Mouse (Mus musculus) heart, postnatal 14 days (tissue): ENCODE results near the gene Mrc1. TPM values are rescaled to one million over a fixed set of nuclear protein-coding genes. Genes with fewer than 3 reads are reported as not detected.
"Not testable (repeated sequence)": the region's sequence is repeated elsewhere in the genome, so short reads cannot be mapped to it uniquely, and the experiment has no call there.

Source experiments
- DNase-seq, 2 experiments: peaks; one replicate each; pipeline ENCODE4 v3.0.0; 2021 to 2022
- intact Hi-C: fragments of 180-260 bp; cut with DNase I; formaldehyde crosslinking; loops from one replicate; pipeline ENCODE4 v1.15.1; 2025
- long read RNA-seq, 2 experiments: library from polyadenylated mRNA; stranded (forward); transcript quantifications; one replicate each; pipeline ENCODE4 v2.0.0; 2021
- total RNA-seq, 2 experiments: library from RNA; stranded (reverse); gene quantifications; 2 replicates each; pipeline ENCODE4 v1.2.3; 2021

Gene Mrc1
- 10 to 100 TPM; 20.7 to 23.3 TPM for total RNA-seq
- long read RNA-seq, experiment 1, full-length matches to known transcripts = 7 of 11 reads
- long read RNA-seq, experiment 1, partial matches to known transcripts = 4 of 11 reads
- long read RNA-seq, experiment 1, other reads (novel, unspliced or antisense) = 0 of 11 reads
- long read RNA-seq, experiment 2, full-length matches to known transcripts = 7 of 12 reads
- long read RNA-seq, experiment 2, partial matches to known transcripts = 4 of 12 reads
- long read RNA-seq, experiment 2, other reads (novel, unspliced or antisense) = 1 of 12 reads

DNA sequence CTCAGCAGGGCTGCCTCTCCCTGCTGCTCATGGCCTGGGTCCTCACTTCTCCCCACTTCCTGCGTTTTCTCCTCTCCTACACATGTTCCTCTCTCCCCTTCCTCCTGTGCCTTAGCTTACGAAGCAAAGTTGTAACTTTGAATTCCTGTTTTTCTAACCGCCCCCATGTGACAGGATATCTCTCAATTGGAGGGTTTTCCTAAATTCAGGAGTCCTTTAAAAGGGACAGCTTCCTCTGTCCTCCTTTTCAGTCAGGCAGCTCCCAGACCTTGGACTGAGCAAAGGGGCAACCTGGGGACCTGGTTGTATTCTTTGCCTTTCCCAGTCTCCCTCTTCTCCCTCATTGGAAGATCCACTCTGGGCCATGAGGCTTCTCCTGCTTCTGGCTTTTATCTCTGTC is at the start of gene Mrc1:
Gene Mrc1 (plus strand): TSS at position 244 of the 400 bp plus-strand sequence.
- no peak for DNase-seq
- intact Hi-C loops = no loop called here

GRCm38 (mm10) chr2:14184375-14184774 is 44.8 kb upstream of the Mrc1 start:
- DNase-seq = no peak
- intact Hi-C loops = no loop called here

GRCm38 (mm10) chr2:14190684-14191083 is 38.5 kb upstream of the Mrc1 start:
- intact Hi-C loops = no loop called here
- DNase-seq = no peak

DNA sequence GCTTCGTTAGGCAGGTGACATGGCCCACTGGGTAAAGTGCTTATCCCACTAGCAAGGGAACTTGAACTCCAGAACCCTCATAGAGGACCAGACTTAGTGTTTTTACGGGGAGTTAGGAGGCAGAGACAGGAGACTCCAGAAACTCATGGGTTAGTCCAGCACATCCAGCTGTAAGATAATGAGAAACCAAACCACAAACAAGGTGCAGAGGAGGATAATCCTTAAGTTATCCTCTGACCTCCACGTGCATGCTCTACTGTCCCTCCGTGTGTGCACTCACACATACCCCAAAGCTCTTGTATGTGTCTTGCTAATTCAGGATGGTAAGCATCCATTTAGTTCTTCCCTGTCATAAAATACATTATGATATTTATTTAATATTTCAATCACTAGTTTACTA is 37.6 kb upstream of the Mrc1 start:
- intact Hi-C loops = no loop called here
- no peak for DNase-seq

DNA sequence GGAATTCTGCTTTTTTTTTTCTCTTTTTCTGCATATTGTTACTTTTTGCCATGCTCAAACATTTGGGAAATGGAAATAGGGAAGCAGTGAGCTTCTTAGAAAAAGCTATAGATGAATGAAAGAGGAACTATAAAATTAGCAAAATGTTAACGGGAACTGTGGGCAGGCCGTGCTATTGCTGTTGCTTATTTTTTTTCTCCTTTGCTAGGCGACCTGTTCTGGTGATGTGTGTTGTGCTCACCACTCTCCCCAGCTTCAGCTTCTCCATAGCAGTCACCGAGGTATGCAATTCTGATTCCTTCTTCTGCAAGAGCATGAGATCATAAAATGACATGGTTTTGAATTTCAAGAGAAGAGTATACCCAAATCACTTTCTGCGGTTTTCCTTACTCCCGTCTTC is 37.1 kb upstream of the Mrc1 start:
- intact Hi-C loops = no loop called here

DNA sequence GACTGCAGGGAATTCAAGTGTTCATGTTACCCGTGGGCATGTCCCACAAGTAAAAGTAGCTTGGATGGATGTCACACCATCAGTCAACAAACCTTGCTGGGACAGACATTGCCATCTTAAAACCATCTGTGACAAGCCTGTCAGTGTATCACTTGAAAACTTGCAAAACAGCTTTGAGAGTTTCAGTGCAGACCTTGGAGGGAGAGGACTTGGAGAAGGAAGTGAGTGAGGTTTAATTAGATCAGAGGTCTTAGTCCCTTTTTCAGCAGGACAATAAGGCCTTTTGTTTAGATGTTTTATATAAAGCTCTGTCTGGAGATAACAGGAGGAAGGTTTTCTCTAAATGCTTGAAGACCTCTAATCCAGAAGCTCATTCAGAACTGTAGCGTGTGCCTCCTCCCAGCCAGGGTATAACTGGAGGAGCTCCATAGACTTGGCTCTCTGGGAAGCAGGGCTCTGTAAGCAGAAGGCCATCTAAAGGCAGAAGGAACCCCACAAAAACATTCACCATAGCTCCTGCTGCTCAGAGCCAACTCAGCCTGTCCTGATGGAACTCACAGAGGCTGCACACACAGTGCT is 30.8 kb upstream of the Mrc1 start:
- intact Hi-C loops, DNase-seq: not testable (repeated sequence)

More for the DNA sequence above, 37.1 kb upstream of the Mrc1 start:
- DNase-seq = no peak

DNA sequence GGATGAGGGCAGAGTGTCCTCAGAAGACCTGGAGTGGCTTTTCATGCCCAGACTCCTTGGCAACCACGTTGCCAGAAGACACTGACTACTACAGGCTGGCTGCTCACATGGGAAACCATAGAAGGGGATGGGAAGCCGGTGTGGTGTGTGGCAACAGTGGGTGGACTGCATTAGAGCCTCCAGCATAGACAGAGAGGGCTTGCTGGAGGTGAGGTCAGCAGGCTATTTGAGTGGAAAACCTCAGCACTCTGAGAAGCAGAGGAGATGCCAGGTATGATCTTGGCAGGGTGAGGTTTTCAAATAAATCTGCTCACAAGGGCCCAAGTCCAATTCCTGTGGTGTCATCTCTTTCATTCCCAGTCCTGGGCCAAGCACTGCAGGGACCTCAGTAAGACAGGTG is 29.6 kb upstream of the Mrc1 start:
- intact Hi-C loops = no loop called here
- DNase-seq = peak; percentile 6 to 37

DNA sequence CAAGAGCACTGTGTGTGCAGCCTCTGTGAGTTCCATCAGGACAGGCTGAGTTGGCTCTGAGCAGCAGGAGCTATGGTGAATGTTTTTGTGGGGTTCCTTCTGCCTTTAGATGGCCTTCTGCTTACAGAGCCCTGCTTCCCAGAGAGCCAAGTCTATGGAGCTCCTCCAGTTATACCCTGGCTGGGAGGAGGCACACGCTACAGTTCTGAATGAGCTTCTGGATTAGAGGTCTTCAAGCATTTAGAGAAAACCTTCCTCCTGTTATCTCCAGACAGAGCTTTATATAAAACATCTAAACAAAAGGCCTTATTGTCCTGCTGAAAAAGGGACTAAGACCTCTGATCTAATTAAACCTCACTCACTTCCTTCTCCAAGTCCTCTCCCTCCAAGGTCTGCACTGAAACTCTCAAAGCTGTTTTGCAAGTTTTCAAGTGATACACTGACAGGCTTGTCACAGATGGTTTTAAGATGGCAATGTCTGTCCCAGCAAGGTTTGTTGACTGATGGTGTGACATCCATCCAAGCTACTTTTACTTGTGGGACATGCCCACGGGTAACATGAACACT is 28.2 kb upstream of the Mrc1 start:
- intact Hi-C loops, DNase-seq: not testable (repeated sequence)

- no peak for DNase-seq
- intact Hi-C loops = no loop called here
Observed at GRCm38 (mm10) chr2:14204308-14204707, 24.9 kb upstream of the Mrc1 start.

DNA sequence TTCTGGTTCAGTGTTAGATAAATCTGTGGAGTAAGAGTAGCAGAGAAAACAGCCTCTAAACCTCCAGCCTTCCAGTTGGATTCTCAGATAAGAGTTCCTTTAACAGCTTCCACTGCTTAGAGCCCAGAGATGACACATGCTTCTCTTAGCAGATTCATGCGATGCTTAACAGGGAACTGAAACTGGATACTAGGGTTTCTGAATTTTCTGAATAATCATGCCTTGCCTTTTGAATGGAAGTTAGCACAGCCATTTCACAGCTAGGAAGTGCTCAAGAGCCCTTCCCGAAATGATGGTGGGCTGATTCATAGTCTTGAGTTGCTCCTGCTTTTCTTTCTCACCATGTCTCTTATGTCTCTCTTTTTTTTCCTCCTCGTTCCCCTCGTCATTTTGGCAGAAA is 22.4 kb upstream of the Mrc1 start:
- intact Hi-C loops = no loop called here
- no peak for DNase-seq

DNA sequence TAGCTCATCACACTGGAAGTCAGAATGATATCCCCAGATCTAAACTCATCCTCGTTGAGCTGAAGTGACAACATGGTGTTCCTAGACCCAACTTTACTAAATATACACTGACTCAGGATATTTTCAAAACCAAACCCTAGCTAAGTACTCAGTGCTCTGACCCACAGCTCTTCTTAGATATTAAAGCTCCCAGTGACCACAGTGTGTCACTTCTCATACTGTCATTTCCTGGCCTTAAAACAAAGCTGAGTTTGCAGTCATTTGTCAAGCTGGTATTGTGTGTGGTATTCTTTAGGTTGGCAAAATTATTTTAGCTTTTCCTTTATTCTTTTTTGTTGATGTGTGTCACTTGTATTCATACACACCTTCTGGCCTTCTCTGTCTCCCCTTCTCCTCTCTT is 18.5 kb upstream of the Mrc1 start:
- intact Hi-C loops = no loop called here
- no peak for DNase-seq

GRCm38 (mm10) chr2:14211606-14212005 is 17.6 kb upstream of the Mrc1 start:
- no peak for DNase-seq
- intact Hi-C loops = no loop called here

GRCm38 (mm10) chr2:14214764-14215163 is 14.4 kb upstream of the Mrc1 start:
- DNase-seq = no peak
- intact Hi-C loops = no loop called here

- intact Hi-C loops = no loop called here
- DNase-seq = no peak
Observed at GRCm38 (mm10) chr2:14216653-14217052, 12.5 kb upstream of the Mrc1 start.

- intact Hi-C loops = no loop called here
- no peak for DNase-seq
Observed at GRCm38 (mm10) chr2:14218126-14218525, 11.1 kb upstream of the Mrc1 start.

DNA sequence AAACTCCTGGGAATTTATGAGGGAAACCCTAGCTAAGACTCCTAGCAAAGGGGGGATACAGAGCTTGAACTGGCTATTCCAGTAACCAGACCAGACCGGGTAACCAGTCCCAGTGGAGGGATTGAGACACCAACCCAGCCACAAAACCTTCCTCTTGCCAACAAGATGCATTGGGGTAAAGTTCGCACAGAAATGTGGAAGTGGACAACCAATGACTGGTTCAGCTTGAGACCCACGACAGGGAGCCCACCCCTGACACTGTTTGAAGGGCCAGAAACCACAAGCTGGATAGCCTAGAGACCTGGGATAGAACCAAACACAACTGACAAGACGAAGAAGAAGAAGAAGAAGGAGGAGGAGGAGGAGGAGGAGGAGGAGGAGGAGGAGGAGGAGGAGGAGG is 4.8 kb upstream of the Mrc1 start:
- DNase-seq = no peak
- intact Hi-C loops = no loop called here

DNA sequence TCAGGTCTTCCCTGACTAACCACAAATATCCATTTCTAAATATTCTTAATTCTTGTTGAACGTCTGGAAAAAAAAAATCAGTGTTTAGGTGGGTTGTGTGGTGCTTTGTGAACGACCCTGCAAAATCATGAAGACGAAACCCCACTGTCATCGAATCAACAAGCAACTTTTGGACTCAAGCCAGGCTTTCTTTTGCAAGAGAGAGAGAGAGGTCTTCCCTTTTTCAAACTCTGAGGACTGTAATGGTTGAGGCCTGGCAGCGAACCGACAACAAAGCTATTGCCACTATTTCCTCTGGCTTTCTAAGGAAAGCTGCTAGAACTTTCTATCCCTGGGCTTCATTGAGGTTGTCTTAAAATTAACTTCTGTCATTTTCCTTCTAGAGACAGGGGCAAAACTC is 697 bp upstream of the Mrc1 start:
- no peak for DNase-seq
- intact Hi-C loops = no loop called here

DNA sequence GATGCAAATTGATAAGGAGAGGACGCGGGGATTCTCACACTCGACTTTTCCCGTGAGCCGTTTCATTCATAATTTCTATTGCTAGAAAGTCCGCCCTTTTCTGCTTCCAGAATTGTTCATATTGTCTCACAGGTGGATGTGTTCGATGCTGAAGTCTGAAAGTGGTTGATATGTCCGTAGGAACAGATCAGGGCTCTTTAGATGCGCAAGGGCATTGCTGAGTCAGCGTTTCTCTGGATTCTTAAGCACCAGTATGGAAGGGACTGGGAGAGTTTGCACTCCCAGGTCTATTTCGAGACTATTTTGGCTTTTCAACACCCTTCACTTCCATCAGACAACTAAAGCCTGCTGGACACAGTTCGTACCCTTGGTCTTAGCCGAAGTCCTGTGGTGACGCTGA is 787 bp downstream of the Mrc1 start:
- no peak for DNase-seq
- intact Hi-C loops = no loop called here

DNA sequence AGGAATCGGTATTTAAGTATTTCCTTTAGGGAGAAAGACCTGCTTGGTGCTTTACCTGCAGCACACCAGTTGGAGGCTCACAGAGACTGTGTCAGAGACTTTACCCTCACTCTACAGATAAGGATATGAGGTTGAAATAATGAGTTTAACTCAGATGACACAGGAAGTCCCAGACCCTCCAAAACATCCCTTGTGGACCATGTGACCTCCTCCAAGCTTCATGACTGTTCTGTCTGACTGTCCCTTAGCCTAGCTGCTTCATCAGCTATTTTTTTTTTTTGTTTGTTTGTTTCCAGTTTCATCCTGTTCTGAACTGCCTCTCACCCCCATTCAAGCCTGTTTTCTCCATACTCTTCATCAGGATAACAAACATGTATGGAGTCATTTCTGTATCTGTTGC is 3.7 kb downstream of the Mrc1 start:
- no peak for DNase-seq
- intact Hi-C loops = no loop called here

- no peak for DNase-seq
- intact Hi-C loops = no loop called here
Observed at GRCm38 (mm10) chr2:14233983-14234382, 4.8 kb downstream of the Mrc1 start.

DNA sequence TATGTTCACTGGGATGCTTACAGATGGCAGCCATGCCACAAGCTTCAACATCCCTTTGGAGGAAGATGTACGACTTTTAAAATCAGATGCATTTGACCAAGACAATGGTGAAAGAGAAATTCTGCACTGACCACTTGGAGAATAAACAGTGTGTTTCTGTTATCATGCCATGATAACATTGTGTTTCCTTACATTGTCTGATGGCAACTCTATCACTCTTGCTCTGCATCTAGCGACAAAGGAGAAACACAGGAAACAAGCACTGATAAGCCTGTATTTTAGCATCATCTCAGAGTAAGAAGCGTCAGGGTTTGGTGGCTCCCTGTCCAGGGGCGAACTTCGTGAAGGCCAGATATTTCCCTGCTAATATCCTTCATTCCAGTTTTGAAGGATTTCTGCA is 6.1 kb downstream of the Mrc1 start:
- intact Hi-C loops = no loop called here
- no peak for DNase-seq

- no peak for DNase-seq
- intact Hi-C loops = no loop called here
Observed at GRCm38 (mm10) chr2:14236920-14237319, 7.7 kb downstream of the Mrc1 start.
